Mouse (Mus musculus): ENCODE data around the gene Sytl3. TPM values are rescaled to one million over a fixed set of nuclear protein-coding genes. Genes with fewer than 3 reads are reported as not detected.
A peak's percentile ranks its signal among the peaks of the same experiment; 100 is the strongest.

The Sytl3 gene
- polyA plus RNA-seq, 1 experiment from 2014 or later = 0.13 TPM

- peaks cover 6% of the 10 kb centered on the region for H3K27me3 ChIP-seq (ENCODE audit: insufficient read depth, low read length)
- ATAC-seq (ENCODE audit: insufficient read depth) = no peak
- H3K9ac ChIP-seq = no peak overlapping the region
- no peaks in the 10 kb centered on the region for H3K9me3 ChIP-seq (ENCODE audit: low read depth, low read length)
- H3K36me3 ChIP-seq (ENCODE audit: insufficient read depth) = no peaks in the 10 kb centered on the region
- no peak overlapping the region for H3K4me3 ChIP-seq (ENCODE audit: low read depth, low read length)
- 57% methylated on average over 4 of the region's 4 CpGs for WGBS
- 0 out of 2 replicates have a peak overlapping the region, but pooled peaks have one; percentile 25 for H3K27ac ChIP-seq (ENCODE audit: low read depth)
- TF ChIP-seq CTCF (IDR thresholded peaks at IDR 0.05; ENCODE audit: low read depth) = no peak
- no peak for DNase-seq
- no peak overlapping the region for H3K4me2 ChIP-seq
- H3K4me1 ChIP-seq (ENCODE audit: insufficient read depth) = peaks cover 22% of the 10 kb centered on the region
Measured at GRCm38 (mm10) chr17:6775671-6776070, 116.8 kb downstream of the Sytl3 start.

GRCm38 (mm10) chr17:6776123-6776522 is 117.2 kb downstream of the Sytl3 start:
- Histone ChIP-seq H3K27ac (ENCODE audit: low read depth) (peak overlapping the region; percentile 25; the same call in 1 of the 2 replicates), H3K9ac (no peak overlapping the region), H3K4me3 (ENCODE audit: low read depth, low read length) (no peak overlapping the region), H3K4me1 (ENCODE audit: insufficient read depth) (peaks cover 22% of the 10 kb centered on the region), H3K9me3 (ENCODE audit: low read depth, low read length) (no peaks in the 10 kb centered on the region), H3K27me3 (ENCODE audit: insufficient read depth, low read length) (peaks cover 10% of the 10 kb centered on the region), H3K4me2 (no peak overlapping the region), H3K36me3 (ENCODE audit: insufficient read depth) (no peaks in the 10 kb centered on the region)
- WGBS = 58% methylated on average over 6 of the region's 6 CpGs
- ATAC-seq (ENCODE audit: insufficient read depth) = no peak
- no peak for DNase-seq
- no peak for TF ChIP-seq CTCF (IDR thresholded peaks at IDR 0.05; ENCODE audit: low read depth)

- H3K9ac ChIP-seq = no peak overlapping the region
- no peak for TF ChIP-seq CTCF (IDR thresholded peaks at IDR 0.05; ENCODE audit: low read depth)
- H3K4me3 ChIP-seq (ENCODE audit: low read depth, low read length) = no peak overlapping the region
- ATAC-seq (ENCODE audit: insufficient read depth) = no peak
- H3K4me2 ChIP-seq = no peak overlapping the region
- no peaks in the 10 kb centered on the region for H3K9me3 ChIP-seq (ENCODE audit: low read depth, low read length)
- H3K4me1 ChIP-seq (ENCODE audit: insufficient read depth) = peaks cover 22% of the 10 kb centered on the region
- WGBS = 44% methylated on average over 5 of the region's 5 CpGs
- H3K36me3 ChIP-seq (ENCODE audit: insufficient read depth) = no peaks in the 10 kb centered on the region
- no peak for DNase-seq
- peak overlapping the region; percentile 25; the same call in 1 of the 2 replicates for H3K27ac ChIP-seq (ENCODE audit: low read depth)
- peaks cover 13% of the 10 kb centered on the region for H3K27me3 ChIP-seq (ENCODE audit: insufficient read depth, low read length)
Measured at GRCm38 (mm10) chr17:6776576-6776975, 117.7 kb downstream of the Sytl3 start.

- Histone ChIP-seq H3K36me3 (ENCODE audit: insufficient read depth) (no peaks in the 10 kb centered on the region), H3K9ac (no peak overlapping the region), H3K4me1 (ENCODE audit: insufficient read depth) (peaks cover 19% of the 10 kb centered on the region), H3K27me3 (ENCODE audit: insufficient read depth, low read length) (peaks cover 17% of the 10 kb centered on the region), H3K27ac (ENCODE audit: low read depth) (peak overlapping the region; percentile 54; the same call in 1 of the 2 replicates), H3K9me3 (ENCODE audit: low read depth, low read length) (no peaks in the 10 kb centered on the region), H3K4me2 (no peak overlapping the region), H3K4me3 (ENCODE audit: low read depth, low read length) (no peak overlapping the region)
- no peak for DNase-seq
- no peak for TF ChIP-seq CTCF (IDR thresholded peaks at IDR 0.05; ENCODE audit: low read depth)
- 54% methylated on average over 6 of the region's 6 CpGs for WGBS
- ATAC-seq (ENCODE audit: insufficient read depth) = no peak
Measured at GRCm38 (mm10) chr17:6777061-6777460, 118.2 kb downstream of the Sytl3 start.

- H3K9me3 ChIP-seq (ENCODE audit: low read depth, low read length) = no peaks in the 10 kb centered on the region
- H3K27ac ChIP-seq (ENCODE audit: low read depth) = no peak overlapping the region
- H3K27me3 ChIP-seq (ENCODE audit: insufficient read depth, low read length) = peaks cover 20% of the 10 kb centered on the region
- H3K4me1 ChIP-seq (ENCODE audit: insufficient read depth) = peaks cover 13% of the 10 kb centered on the region
- no peak overlapping the region for H3K9ac ChIP-seq
- peak; percentile 21 for DNase-seq
- TF ChIP-seq CTCF (IDR thresholded peaks at IDR 0.05; ENCODE audit: low read depth) = no peak
- no peak overlapping the region for H3K4me3 ChIP-seq (ENCODE audit: low read depth, low read length)
- no peak for ATAC-seq (ENCODE audit: insufficient read depth)
- 46% methylated on average over 12 of the region's 12 CpGs for WGBS
- H3K36me3 ChIP-seq (ENCODE audit: insufficient read depth) = no peaks in the 10 kb centered on the region
- peak overlapping the region; percentile 74 for H3K4me2 ChIP-seq
Measured at GRCm38 (mm10) chr17:6777629-6778331, 118.9 kb downstream of the Sytl3 start.

- Histone ChIP-seq H3K36me3 (ENCODE audit: insufficient read depth) (no peaks in the 10 kb centered on the region), H3K4me2 (peak overlapping the region; percentile 74), H3K9ac (no peak overlapping the region), H3K9me3 (ENCODE audit: low read depth, low read length) (no peaks in the 10 kb centered on the region), H3K27me3 (ENCODE audit: insufficient read depth, low read length) (peaks cover 20% of the 10 kb centered on the region), H3K27ac (ENCODE audit: low read depth) (0 out of 2 replicates have a peak overlapping the region, but pooled peaks have one; percentile 42), H3K4me3 (ENCODE audit: low read depth, low read length) (peak overlapping the region; percentile 78), H3K4me1 (ENCODE audit: insufficient read depth) (peaks cover 13% of the 10 kb centered on the region)
- ATAC-seq (ENCODE audit: insufficient read depth) = no peak
- WGBS = under 1% methylated on average over 9 of the region's 9 CpGs
- peak; percentile 65 for TF ChIP-seq CTCF (IDR thresholded peaks at IDR 0.05; ENCODE audit: low read depth)
- peak; percentile 85 for DNase-seq
Measured at GRCm38 (mm10) chr17:6778332-6778683, 119.4 kb downstream of the Sytl3 start.

GRCm38 (mm10) chr17:6778771-6779509 is 120.0 kb downstream of the Sytl3 start:
- TF ChIP-seq CTCF (IDR thresholded peaks at IDR 0.05; ENCODE audit: low read depth) = no peak
- 6% methylated on average over 23 of the region's 23 CpGs for WGBS
- Histone ChIP-seq H3K36me3 (ENCODE audit: insufficient read depth) (no peaks in the 10 kb centered on the region), H3K27me3 (ENCODE audit: insufficient read depth, low read length) (peaks cover 20% of the 10 kb centered on the region), H3K27ac (ENCODE audit: low read depth) (peak overlapping the region; percentile 58; the same call in 1 of the 2 replicates), H3K4me1 (ENCODE audit: insufficient read depth) (peaks cover 16% of the 10 kb centered on the region), H3K9me3 (ENCODE audit: low read depth, low read length) (no peaks in the 10 kb centered on the region), H3K4me2 (peak overlapping the region; percentile 74), H3K9ac (peak overlapping the region; percentile 44), H3K4me3 (ENCODE audit: low read depth, low read length) (peak overlapping the region; percentile 78)
- DNase-seq = peak; percentile 77
- peak; percentile 52; the same call in 1 of the 2 replicates for ATAC-seq (ENCODE audit: insufficient read depth)

Measured in lung, embryonic 14.5 days (tissue).